Mouse (Mus musculus) c-Kit-positive CD71-positive TER-119-positive erythroid progenitor cells, embryonic 14.5 days (primary cell): ENCODE results near the gene Hist1h2bh.
A peak's percentile ranks its signal among the peaks of the same experiment; 100 is the strongest.
"Not testable (repeated sequence)": the region's sequence is repeated elsewhere in the genome, so short reads cannot be mapped to it uniquely, and the experiment has no call there.

Experiments used
- DNase-seq: peaks from one replicate; pipeline ENCODE4 v3.0.0-alpha.2; 2013; ENCODE audit warnings: low spot score

Gene Hist1h2bh

DNA sequence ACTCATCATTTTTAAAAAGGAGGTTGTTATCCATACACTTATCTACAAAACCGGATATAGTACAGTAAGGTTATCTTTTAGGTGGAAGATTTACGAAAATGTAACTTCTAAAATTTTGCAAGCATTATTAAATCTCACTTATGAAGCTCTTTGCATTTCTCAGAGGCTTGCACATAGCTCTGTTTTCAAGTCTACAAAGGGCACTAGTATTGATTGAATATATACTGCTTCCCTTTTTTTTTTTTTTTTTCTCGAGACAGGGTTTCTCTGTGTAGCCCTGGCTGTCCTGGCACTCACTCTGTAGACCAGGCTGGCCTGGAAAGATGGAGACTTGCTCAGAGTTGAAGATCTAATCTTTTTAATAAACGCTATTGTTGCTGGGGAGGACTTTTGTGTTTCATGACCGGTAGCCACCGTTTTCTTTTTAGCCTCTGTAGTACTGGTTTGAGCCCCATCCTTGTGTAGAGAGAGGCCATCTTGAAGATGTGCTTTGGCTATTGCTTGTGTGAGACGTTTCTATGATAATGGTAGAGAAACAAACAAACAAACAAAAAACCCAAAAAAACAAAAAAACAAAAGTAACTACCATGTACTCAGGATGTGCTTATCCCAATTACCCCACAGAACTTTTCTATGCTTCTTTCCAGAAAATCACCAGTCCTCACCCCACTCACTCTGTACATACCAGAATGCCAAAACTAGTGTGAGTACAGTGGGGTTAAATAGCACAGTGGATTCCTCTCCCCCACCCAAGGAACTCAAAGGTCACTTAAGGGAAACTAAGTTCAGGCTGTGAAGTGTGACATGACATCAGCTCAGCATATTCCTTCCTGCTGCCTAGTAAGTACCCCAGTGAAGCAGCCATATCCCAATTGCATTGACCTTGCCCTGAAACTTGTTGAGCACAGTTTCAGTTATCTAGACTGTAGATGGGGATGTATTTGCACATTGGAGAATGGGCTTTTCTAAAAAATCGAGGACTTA is 9.0 kb upstream of the Hist1h2bh start:
- DNase-seq, result no peak

DNA sequence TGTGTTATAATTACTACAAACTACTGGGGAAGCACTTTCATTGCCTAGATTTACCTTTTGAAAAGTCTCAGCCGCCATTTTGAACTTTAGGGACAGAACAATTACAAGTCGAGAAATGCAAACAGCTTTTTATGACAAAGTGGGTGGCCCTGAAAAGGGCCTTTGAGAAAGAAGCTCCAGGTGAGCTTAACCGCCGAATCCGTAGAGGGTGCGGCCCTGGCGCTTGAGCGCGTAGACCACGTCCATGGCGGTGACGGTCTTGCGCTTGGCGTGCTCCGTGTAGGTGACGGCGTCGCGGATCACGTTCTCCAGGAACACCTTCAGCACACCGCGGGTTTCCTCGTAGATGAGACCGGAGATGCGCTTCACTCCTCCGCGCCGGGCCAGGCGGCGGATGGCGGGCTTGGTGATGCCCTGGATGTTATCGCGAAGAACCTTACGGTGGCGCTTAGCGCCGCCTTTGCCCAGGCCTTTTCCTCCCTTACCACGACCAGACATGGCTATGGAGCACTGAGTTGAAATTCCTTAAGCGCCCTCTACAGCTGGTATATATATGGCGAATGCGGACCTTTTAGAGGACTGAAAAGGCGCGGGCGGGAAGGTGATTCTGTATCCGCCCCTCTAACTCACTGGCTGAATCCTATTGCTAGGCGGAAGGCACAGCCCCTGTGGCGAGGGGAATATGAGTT is 8.1 kb upstream of the Hist1h2bh start, which contains the start of gene Hist1h4f:
TSS of gene Hist1h4f (minus strand) at position 503 of the 689 bp plus-strand sequence.
- peak; percentile 98 for DNase-seq

DNA sequence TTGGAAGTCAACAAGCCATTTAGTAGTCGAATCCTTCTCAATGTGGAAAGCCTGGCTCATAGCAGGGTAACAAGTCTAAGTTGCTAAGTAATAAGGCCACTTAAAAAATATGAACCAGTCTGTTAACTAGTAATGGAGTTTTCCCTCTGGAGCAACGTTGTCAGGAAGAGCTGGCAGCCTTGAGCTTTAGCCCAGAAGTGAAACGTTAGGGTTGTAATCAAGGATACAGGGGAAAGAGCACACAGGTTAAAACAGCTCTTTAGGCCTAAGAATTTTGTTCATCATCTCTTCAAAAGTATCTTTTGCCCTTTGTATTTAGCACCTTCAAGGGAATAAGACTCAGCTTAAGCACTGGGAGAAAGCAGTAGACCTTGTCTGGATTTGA is 7.6 kb upstream of the Hist1h2bh start:
- DNase-seq, result peak; percentile 77

DNA sequence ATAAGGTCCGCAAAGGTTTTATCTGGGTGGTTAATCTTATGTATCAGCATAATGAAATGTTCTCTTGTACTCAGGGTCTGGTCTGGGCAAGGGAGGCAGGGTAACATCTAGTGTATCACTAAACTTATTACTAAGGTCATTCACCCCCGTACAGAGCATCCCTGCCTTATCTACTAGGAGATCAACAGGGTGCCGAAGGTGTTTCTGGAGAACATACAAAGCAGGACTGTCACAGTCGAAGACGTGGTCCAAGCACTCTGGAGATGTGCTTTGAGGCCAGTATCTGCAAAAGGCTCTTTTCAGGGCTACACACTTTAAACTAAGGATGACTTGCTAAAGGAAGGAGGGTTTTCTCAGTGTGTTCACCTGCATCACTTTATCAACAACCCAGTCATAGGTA is 3.5 kb upstream of the Hist1h2bh start:
- no peak for DNase-seq

DNA sequence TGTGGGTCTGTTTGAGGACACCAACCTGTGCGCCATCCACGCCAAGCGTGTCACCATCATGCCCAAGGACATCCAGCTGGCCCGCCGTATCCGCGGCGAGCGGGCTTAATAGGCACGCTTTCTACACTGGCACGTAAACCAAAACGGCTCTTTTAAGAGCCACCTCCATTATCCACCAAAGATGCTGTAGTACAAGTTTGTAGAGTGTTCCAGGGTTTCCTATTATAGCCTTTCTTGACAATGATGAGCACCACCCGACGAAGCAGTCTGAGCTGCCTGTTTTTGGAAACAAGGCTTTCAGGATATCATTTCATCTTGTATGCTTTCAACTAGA is 1.6 kb upstream of the Hist1h2bh start:
- DNase-seq, result not testable (repeated sequence)

DNA sequence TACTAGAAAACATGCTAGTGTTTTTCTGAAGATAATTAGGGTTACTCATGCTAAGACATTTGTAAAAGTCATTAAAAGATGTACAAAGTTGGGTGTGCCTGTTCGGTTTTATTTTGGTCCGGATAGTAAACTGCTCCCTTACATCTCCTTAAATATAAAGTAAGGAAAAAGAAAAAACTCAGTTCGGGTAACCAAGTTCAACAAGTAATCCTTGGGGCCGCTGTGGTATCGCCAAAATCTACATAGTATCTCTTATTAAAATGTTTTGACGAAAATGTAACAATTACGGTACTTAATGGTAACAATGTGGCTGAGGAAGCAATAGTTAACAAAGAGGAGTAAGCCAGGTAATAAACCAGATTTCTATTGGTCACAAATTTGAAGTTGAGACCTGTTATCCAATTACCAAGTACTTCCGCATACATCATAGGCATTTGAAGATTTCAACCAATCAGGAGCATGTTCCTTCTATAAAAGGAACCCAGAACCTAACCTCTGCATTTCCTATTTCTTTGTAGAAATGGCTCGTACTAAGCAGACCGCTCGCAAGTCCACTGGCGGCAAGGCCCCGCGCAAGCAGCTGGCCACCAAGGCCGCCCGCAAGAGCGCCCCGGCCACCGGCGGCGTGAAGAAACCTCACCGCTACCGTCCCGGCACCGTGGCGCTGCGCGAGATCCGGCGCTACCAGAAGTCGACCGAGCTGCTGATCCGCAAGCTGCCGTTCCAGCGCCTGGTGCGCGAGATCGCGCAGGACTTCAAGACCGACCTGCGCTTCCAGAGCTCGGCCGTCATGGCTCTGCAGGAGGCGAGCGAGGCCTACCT is 984 bp upstream of the Hist1h2bh start, which contains the start of gene Hist1h3f:
TSS of gene Hist1h3f (plus strand) at position 88 of the 822 bp plus-strand sequence.
- DNase-seq, result peak; percentile 98

DNA sequence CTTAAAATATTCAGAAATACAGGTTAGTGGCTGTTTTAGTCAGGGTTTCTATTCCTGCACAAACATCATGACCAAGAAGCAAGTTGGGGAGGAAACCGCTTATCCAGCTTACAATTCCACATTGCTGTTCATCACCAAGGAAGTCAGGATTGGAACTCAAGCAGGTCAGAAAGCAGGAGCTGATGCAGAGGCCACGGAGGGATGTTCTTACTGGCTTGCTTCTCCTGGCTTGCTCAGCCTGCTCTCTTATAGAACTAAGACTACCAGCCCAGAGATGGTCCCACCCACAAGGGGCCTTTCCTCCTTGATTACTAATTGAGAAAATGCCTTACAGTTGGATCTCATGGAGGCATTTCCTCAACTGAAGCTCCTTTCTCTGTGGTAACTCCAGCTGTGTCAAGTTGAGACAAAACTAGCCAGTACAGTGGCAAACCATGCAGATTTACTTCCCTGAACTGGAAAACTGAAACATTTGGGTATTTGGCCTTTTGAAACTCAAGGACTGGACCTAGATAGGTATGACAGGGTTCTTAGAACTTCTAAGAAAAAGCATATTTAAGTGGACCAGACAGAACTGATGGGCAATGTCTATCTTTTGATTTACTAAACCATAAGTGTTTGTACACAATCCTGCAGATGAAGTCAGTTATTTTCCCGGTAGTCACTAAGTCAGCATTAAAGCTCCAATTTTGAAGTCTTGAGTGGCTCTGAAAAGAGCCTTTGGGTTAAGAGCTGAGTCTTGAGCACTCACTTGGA is 789 bp downstream of the Hist1h2bh start:
- DNase-seq, result peak; percentile 76

DNA sequence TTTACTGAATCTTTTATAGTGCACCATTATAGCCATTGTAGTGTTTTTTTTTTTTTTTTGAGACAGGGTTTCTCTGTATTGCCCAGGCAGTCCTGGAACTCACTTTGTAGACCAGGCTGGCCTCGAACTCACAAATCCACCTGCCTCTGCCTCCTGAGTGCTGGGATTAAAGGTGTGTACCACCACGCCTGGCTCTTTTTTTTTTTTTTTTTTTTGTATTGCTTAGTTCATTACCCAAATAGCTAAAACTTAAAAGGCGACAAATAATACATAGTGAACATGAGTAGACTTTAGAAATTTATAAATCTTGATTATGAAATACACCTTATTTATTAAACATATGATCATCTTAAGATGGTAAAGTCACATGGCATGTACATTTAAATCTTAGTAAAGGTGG is 1.7 kb downstream of the Hist1h2bh start:
- no peak for DNase-seq

DNA sequence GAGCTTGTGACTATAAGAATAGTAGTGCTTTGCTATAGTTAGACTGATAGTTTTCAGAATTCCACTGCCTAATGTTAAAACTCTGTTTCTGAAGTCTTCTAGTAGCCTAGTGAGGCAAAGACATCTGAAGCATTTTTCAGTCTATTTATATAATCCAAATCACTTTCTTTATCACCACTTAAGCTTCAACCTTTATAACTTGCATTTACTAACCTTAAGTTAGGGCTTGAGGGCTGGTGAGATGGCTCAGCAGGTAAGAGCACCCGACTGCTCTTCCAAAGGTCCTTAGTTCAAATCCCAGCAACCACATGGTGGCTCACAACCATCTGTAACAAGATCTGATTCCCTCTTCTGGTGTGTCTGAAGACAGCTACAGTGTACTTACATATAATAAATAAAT is 3.4 kb downstream of the Hist1h2bh start:
- not testable (repeated sequence) for DNase-seq

DNA sequence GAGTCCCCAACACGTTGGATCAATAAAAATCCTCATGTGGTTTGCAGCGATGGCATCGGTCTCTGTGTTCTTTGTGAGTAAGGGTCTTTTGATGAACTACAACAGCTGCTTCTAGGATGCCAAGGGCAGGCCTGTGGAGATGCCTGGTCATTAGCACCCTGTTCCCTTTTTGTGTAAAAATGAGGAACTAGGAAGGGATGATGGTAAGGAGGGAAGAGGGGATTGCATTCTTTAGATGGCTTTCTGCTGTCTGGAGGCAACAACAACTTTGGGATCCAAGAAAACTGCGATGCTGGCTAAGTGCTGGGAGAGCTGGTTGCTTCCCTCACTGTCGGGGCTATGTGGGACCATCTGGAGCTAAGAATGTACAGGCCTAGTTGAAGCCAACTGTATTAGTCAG is 4.9 kb downstream of the Hist1h2bh start:
- DNase-seq, result no peak

DNA sequence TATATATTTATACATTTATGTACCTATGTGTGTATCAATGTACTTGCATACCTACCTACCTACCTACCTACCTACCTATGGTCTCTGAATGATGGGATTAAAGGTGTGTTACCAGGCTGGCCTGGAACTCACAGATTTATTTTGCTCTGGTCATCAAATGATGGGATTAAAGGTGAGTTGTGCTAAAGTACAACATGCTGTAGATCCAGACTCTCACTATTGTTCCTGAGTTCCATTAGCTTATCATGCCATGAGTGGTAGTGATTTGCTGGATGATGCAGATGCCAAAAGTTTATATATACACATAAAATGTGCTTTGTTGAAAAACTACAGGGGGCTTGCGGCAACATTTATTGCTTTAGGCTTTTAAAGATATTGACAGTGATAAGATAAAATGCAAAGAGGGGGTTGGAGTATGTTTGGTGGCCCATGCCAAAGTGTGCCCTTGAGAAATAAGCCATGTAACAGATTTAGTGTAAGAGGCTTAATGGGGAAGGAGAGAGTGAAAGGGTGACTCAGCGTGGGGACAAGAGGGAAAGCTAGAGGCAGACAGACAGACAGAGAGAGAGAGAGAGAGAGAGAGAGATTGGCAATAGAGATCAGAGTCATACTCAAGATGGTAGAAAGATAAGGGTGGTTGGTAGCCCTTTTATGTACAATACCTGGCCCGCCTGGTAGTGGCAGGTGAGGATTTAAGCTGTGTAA is 6.0 kb downstream of the Hist1h2bh start:
- no peak for DNase-seq

DNA sequence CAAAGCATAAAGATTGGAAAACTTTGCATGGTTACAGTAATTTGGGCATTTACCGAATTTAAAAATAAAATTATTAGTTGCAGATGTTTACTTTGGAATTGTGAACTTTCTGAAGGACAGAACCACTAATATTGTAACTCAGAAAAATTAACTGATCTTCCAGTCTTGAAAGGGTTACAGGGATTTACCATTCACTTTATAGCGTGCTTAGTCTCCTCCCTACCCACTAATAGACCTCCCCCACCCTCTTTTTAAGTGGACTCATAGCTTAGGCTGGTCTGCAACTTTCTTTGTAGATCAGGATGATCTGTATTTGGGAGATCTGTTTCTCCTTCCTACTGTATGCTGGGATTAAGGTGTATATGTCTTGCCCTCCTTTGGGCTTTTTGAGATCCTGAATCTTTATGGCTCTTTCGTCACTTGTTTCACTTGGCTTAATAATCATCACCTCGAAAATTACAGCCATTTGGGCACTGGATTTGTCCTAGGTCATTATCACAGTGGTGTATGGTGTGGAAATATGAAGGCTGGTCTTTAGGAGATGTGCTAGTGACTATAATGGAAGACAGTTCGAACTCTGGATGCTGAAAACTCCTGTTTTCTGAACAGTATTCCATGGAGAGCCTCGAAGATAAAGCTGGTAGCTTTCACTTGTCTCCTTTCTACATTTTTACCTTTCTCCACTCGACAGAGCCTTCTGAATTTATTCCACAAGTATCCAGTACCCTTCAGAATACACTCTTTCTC is 6.9 kb downstream of the Hist1h2bh start:
- peak; percentile 63 for DNase-seq

DNA sequence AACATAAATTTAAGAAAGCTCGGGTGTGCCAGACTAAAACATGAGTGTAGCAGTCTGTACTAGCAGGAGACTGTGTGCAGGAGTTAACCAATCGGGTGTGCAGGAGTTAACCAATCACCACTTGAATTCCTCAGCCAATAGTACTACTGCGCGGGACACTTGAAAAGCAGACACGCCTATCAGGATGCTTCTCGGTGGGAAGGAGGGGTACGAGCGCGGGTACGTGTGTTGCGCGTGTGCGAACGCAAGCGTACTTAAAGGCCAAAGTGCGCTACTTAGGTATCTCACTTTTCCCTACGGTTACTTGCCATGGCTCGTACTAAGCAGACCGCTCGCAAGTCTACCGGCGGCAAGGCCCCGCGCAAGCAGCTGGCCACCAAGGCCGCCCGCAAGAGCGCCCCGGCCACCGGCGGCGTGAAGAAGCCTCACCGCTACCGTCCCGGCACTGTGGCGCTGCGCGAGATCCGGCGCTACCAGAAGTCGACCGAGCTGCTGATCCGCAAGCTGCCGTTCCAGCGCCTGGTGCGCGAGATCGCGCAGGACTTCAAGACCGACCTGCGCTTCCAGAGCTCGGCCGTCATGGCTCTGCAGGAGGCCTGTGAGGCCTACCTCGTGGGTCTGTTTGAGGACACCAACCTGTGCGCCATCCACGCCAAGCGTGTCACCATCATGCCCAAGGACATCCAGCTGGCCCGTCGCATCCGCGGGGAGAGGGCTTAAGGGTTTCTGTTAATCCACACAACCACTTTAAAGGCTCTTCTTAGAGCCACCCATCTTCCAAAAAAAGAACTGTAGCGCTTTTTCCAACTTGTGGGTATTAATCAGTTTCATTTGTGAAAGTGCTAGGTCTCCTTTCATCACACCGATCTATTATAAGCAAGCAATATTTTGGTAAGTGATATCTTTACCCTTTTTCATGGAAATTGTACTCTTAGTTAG is 7.8 kb downstream of the Hist1h2bh start, which contains the start of gene Hist1h3g:
TSS of gene Hist1h3g (plus strand) at position 286 of the 939 bp plus-strand sequence.
- DNase-seq, result peak; percentile 96

DNA sequence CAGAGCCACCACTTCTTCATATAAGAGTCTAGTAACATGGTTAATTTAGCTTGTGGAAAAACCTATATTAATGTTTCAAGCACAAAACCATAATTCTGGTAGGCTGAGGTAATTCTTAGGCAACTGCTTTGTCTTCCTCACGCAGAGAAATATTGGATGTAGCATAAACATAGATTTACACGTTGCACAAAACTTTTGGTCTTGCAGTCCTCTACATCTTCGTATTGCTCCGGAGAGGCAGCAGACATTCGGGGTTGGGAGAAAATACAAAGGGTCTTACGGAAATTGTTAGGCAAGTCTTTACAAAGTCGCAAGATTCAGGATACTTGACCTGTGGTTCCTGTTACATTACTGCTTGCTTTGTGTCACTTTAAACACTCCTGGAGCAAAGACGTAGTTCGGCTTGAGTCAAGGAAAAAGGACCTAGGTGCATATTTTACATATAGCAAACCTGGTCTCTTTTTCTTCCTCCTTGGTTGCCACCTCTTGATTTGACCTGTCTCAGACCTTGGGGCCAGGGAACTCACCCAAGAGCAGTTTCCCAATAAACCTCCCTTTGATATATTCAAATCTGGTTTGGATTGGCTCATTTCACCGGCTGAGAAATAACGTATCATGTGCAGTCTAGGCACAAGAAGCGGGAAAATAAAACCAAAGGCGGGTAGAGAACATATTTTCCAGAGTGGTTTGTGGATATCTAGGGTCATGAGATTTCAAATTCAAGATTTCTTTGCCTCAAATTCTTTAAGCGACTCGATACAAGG is 8.6 kb downstream of the Hist1h2bh start:
- no peak for DNase-seq

DNA sequence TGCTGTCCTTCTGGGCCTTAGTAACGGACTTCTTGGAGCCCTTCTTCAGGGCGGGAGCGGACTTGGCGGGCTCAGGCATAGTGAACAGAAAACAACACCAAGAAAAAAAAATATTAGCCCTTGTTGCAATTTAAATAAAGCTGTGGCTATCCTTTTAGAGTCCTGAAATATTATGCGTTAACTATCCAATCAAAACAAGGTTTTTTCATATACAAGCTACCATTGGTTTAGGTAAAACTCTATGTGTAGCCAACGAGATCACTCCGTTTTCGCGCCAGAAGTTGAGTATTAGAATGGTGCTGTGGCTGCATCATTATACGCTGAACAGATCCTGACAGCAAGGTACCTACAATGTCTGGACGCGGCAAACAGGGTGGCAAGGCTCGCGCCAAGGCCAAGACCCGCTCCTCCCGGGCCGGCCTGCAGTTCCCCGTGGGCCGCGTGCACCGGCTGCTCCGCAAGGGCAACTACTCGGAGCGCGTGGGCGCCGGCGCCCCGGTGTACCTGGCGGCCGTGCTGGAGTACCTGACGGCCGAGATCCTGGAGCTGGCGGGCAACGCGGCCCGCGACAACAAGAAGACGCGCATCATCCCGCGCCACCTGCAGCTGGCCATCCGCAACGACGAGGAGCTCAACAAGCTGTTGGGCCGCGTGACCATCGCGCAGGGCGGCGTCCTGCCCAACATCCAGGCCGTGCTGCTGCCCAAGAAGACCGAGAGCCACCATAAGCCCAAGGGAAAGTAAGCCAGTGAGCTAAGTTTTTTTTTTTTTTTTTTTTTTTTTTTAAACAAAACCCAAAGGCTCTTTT is 9.4 kb downstream of the Hist1h2bh start, which contains the start of gene Hist1h2af:
TSS of gene Hist1h2af (plus strand) at position 347 of the 808 bp plus-strand sequence.
- DNase-seq, result peak; percentile 94

DNA sequence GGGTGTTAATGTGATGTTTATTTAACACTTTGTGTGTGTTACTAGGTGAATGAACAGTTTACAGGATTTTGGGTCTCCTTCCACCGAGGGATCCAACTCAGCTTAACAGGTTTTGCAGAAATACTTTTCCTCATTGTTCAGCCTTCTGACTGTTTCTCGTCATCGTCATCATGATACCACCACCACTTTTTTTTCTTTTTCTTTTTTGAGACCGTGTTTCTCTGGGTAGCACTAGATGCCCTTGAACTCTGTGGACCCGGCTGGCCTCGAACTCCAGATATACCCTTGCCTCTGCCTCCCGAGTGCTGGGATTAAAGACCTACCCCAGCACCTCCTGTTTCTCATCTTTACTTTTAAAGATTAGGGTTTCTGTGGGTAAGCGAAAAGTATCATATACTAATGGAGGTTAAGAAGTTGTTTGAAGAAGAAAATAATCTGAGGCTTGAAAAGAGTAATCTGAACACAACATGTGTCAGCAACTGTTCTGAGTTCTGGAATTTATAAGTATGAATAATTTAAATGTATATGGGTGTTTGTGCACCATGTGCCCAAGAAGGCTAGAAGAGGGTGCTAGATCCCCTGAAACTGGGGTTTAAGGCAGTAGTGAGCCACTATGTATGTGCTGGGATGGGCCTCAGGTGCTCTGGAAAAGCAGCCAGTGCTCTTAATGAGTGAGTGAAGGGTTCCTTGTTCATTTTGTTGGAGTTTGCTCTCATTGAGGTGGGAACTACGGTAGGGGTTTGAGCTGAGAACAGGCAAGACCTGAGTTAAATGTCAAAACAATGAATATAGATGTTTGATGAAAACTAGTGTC is 10.7 kb downstream of the Hist1h2bh start:
- DNase-seq, result no peak
